Mouse (Mus musculus): ENCODE measurements around the gene Myh7. TPM values are rescaled to one million over a fixed set of nuclear protein-coding genes. Genes with fewer than 3 reads are reported as not detected.

The Myh7 gene
- polyA plus RNA-seq, 1 experiment from 2014 or later: 2.0 TPM

- ATAC-seq (ENCODE audit: low FRiP score, low TSS enrichment): no peak
- H3K4me3 ChIP-seq (ENCODE audit: low read length): no peak overlapping the region
- H3K4me1 ChIP-seq (ENCODE audit: control insufficient read depth, insufficient read depth, low read length): peaks cover 23% of the 10 kb centered on the region
- H3K36me3 ChIP-seq (ENCODE audit: control insufficient read depth, insufficient read depth, low read length): no peaks in the 10 kb centered on the region
- H3K4me2 ChIP-seq (replicated peaks; ENCODE audit: low read depth, low read length): no peak overlapping the region
- H3K9me3 ChIP-seq (ENCODE audit: control insufficient read depth, low read length): no peaks in the 10 kb centered on the region
- H3K9ac ChIP-seq (ENCODE audit: low read depth, low read length): no peak overlapping the region
- H3K27ac ChIP-seq (ENCODE audit: low read depth, low read length): no peak overlapping the region
- WGBS: 82% methylated on average over 16 of the region's 16 CpGs
- no peaks in the 10 kb centered on the region for H3K27me3 ChIP-seq (ENCODE audit: control insufficient read depth, insufficient read depth, low read length)
Measured at GRCm38 (mm10) chr14:54937361-54938182, 56.9 kb downstream of the Myh7 start.

- Histone ChIP-seq H3K36me3 (ENCODE audit: control insufficient read depth, insufficient read depth, low read length) (no peaks in the 10 kb centered on the region), H3K4me2 (replicated peaks; ENCODE audit: low read depth, low read length) (0 out of 2 replicates have a peak overlapping the region, but pooled peaks have one; percentile 15), H3K4me1 (ENCODE audit: control insufficient read depth, insufficient read depth, low read length) (peaks cover 24% of the 10 kb centered on the region), H3K9ac (ENCODE audit: low read depth, low read length) (peak overlapping the region; percentile 37), H3K27ac (ENCODE audit: low read depth, low read length) (peak overlapping the region; percentile 63), H3K9me3 (ENCODE audit: control insufficient read depth, low read length) (no peaks in the 10 kb centered on the region), H3K4me3 (ENCODE audit: low read length) (no peak overlapping the region), H3K27me3 (ENCODE audit: control insufficient read depth, insufficient read depth, low read length) (no peaks in the 10 kb centered on the region)
- ATAC-seq (ENCODE audit: low FRiP score, low TSS enrichment): 0 out of 2 replicates have a peak, but pooled peaks have one; percentile 4
- 32% methylated on average over 6 of the region's 6 CpGs for WGBS
Measured at GRCm38 (mm10) chr14:54936831-54937160, 57.6 kb downstream of the Myh7 start.

GRCm38 (mm10) chr14:54935904-54936830 lies 58.3 kb downstream of the Myh7 start, which contains the start of gene Cmtm5:
Gene Cmtm5 (plus strand): TSS chr14:54936261.
- Histone ChIP-seq H3K9me3 (ENCODE audit: control insufficient read depth, low read length) (no peaks in the 10 kb centered on the region), H3K4me2 (replicated peaks; ENCODE audit: low read depth, low read length) (0 out of 2 replicates have a peak within 1 kb of the TSS, but pooled peaks have one; percentile 15), H3K27me3 (ENCODE audit: control insufficient read depth, insufficient read depth, low read length) (no peaks in the 10 kb centered on the region), H3K9ac (ENCODE audit: low read depth, low read length) (peak within 1 kb of the TSS; percentile 37), H3K36me3 (ENCODE audit: control insufficient read depth, insufficient read depth, low read length) (no peaks in the 10 kb centered on the region), H3K27ac (ENCODE audit: low read depth, low read length) (peak within 1 kb of the TSS; percentile 63), H3K4me3 (ENCODE audit: low read length) (no peak within 1 kb of the TSS), H3K4me1 (ENCODE audit: control insufficient read depth, insufficient read depth, low read length) (peaks cover 24% of the 10 kb centered on the region)
- peak; percentile 22; the same call in 1 of the 2 replicates for ATAC-seq (ENCODE audit: low FRiP score, low TSS enrichment)
- 24% methylated on average over 8 of the region's 8 CpGs for WGBS

GRCm38 (mm10) chr14:54932645-54933150 lies 61.7 kb downstream of the Myh7 start, which contains the start of gene Il25:
Gene Il25 (plus strand): TSS chr14:54932695.
- H3K4me2 ChIP-seq (replicated peaks; ENCODE audit: low read depth, low read length): no peak within 1 kb of the TSS
- no peaks in the 10 kb centered on the region for H3K27me3 ChIP-seq (ENCODE audit: control insufficient read depth, insufficient read depth, low read length)
- H3K4me3 ChIP-seq (ENCODE audit: low read length): no peak within 1 kb of the TSS
- no peaks in the 10 kb centered on the region for H3K36me3 ChIP-seq (ENCODE audit: control insufficient read depth, insufficient read depth, low read length)
- peaks cover 17% of the 10 kb centered on the region for H3K4me1 ChIP-seq (ENCODE audit: control insufficient read depth, insufficient read depth, low read length)
- no peak within 1 kb of the TSS for H3K27ac ChIP-seq (ENCODE audit: low read depth, low read length)
- 0 out of 2 replicates have a peak, but pooled peaks have one; percentile 14 for ATAC-seq (ENCODE audit: low FRiP score, low TSS enrichment)
- no peaks in the 10 kb centered on the region for H3K9me3 ChIP-seq (ENCODE audit: control insufficient read depth, low read length)
- no peak within 1 kb of the TSS for H3K9ac ChIP-seq (ENCODE audit: low read depth, low read length)
- WGBS: 28% methylated on average over 6 of the region's 6 CpGs

GRCm38 (mm10) chr14:54930431-54930830 lies 64.0 kb downstream of the Myh7 start:
- peaks cover 16% of the 10 kb centered on the region for H3K4me1 ChIP-seq (ENCODE audit: control insufficient read depth, insufficient read depth, low read length)
- ATAC-seq (ENCODE audit: low FRiP score, low TSS enrichment): no peak

GRCm38 (mm10) chr14:54929801-54930200 lies 64.6 kb downstream of the Myh7 start:
- H3K27me3 ChIP-seq (ENCODE audit: control insufficient read depth, insufficient read depth, low read length): no peaks in the 10 kb centered on the region
- no peak for ATAC-seq (ENCODE audit: low FRiP score, low TSS enrichment)
- WGBS: 68% methylated on average over 5 of the region's 5 CpGs
- no peak overlapping the region for H3K4me2 ChIP-seq (replicated peaks; ENCODE audit: low read depth, low read length)
- H3K9ac ChIP-seq (ENCODE audit: low read depth, low read length): no peak overlapping the region
- H3K27ac ChIP-seq (ENCODE audit: low read depth, low read length): no peak overlapping the region
- H3K36me3 ChIP-seq (ENCODE audit: control insufficient read depth, insufficient read depth, low read length): no peaks in the 10 kb centered on the region
- no peaks in the 10 kb centered on the region for H3K9me3 ChIP-seq (ENCODE audit: control insufficient read depth, low read length)
- H3K4me1 ChIP-seq (ENCODE audit: control insufficient read depth, insufficient read depth, low read length): peaks cover 22% of the 10 kb centered on the region
- H3K4me3 ChIP-seq (ENCODE audit: low read length): no peak overlapping the region

More at GRCm38 (mm10) chr14:54930431-54930830, 64.0 kb downstream of the Myh7 start:
- no peak overlapping the region for H3K27ac ChIP-seq (ENCODE audit: low read depth, low read length)
- no peaks in the 10 kb centered on the region for H3K36me3 ChIP-seq (ENCODE audit: control insufficient read depth, insufficient read depth, low read length)
- H3K9me3 ChIP-seq (ENCODE audit: control insufficient read depth, low read length): no peaks in the 10 kb centered on the region
- H3K4me3 ChIP-seq (ENCODE audit: low read length): no peak overlapping the region
- WGBS: 31% methylated on average over 2 of the region's 2 CpGs
- no peak overlapping the region for H3K9ac ChIP-seq (ENCODE audit: low read depth, low read length)
- no peak overlapping the region for H3K4me2 ChIP-seq (replicated peaks; ENCODE audit: low read depth, low read length)
- H3K27me3 ChIP-seq (ENCODE audit: control insufficient read depth, insufficient read depth, low read length): no peaks in the 10 kb centered on the region

GRCm38 (mm10) chr14:54927296-54927695 lies 67.1 kb downstream of the Myh7 start:
- Histone ChIP-seq H3K4me3 (ENCODE audit: low read length) (peak overlapping the region; percentile 50), H3K9ac (ENCODE audit: low read depth, low read length) (peak overlapping the region; percentile 86; the same call in 1 of the 2 replicates)
- 13% methylated on average over 7 of the region's 7 CpGs for WGBS

GRCm38 (mm10) chr14:54926401-54927158 lies 67.8 kb downstream of the Myh7 start:
- H3K36me3 ChIP-seq (ENCODE audit: control insufficient read depth, insufficient read depth, low read length): peaks cover 9% of the 10 kb centered on the region; the same call in 1 of the 2 replicates
- H3K4me1 ChIP-seq (ENCODE audit: control insufficient read depth, insufficient read depth, low read length): peaks cover 23% of the 10 kb centered on the region
- H3K4me2 ChIP-seq (replicated peaks; ENCODE audit: low read depth, low read length): peak overlapping the region; percentile 93
- peak; percentile 88 for ATAC-seq (ENCODE audit: low FRiP score, low TSS enrichment)
- peak overlapping the region; percentile 50 for H3K4me3 ChIP-seq (ENCODE audit: low read length)
- peaks cover 7% of the 10 kb centered on the region for H3K9me3 ChIP-seq (ENCODE audit: control insufficient read depth, low read length)
- no peaks in the 10 kb centered on the region for H3K27me3 ChIP-seq (ENCODE audit: control insufficient read depth, insufficient read depth, low read length)
- under 1% methylated on average over 54 of the region's 58 CpGs for WGBS
- peak overlapping the region; percentile 99 for H3K27ac ChIP-seq (ENCODE audit: low read depth, low read length)
- peak overlapping the region; percentile 86 for H3K9ac ChIP-seq (ENCODE audit: low read depth, low read length)

More at GRCm38 (mm10) chr14:54927296-54927695, 67.1 kb downstream of the Myh7 start:
- Histone ChIP-seq H3K4me2 (replicated peaks; ENCODE audit: low read depth, low read length) (peak overlapping the region; percentile 93), H3K27ac (ENCODE audit: low read depth, low read length) (peak overlapping the region; percentile 99), H3K36me3 (ENCODE audit: control insufficient read depth, insufficient read depth, low read length) (peaks cover 3% of the 10 kb centered on the region; the same call in 1 of the 2 replicates), H3K4me1 (ENCODE audit: control insufficient read depth, insufficient read depth, low read length) (peaks cover 23% of the 10 kb centered on the region), H3K9me3 (ENCODE audit: control insufficient read depth, low read length) (peaks cover under 1% of the 10 kb centered on the region; the same call in 1 of the 2 replicates), H3K27me3 (ENCODE audit: control insufficient read depth, insufficient read depth, low read length) (no peaks in the 10 kb centered on the region)
- ATAC-seq (ENCODE audit: low FRiP score, low TSS enrichment): no peak

Data from kidney, embryonic 14.5 days (tissue).